Mouse (Mus musculus) duodenum, adult 2 months (tissue): Measurements from ENCODE around the gene Csde1. TPM values are rescaled to one million over a fixed set of nuclear protein-coding genes. Genes with fewer than 3 reads are reported as not detected.

Experiments
- polyA plus RNA-seq: library from polyadenylated mRNA; depleted of rRNA; stranded (reverse); fragments of >200 nt; gene quantifications from 2 replicates; pipeline ENCODE4 v1.2.3, GENCODE M21; 2012; ENCODE audit warnings: low replicate concordance; rRNA removed

Gene Csde1
- 3.5 and 3.6 TPM in 2 replicates for polyA plus RNA-seq

DNA sequence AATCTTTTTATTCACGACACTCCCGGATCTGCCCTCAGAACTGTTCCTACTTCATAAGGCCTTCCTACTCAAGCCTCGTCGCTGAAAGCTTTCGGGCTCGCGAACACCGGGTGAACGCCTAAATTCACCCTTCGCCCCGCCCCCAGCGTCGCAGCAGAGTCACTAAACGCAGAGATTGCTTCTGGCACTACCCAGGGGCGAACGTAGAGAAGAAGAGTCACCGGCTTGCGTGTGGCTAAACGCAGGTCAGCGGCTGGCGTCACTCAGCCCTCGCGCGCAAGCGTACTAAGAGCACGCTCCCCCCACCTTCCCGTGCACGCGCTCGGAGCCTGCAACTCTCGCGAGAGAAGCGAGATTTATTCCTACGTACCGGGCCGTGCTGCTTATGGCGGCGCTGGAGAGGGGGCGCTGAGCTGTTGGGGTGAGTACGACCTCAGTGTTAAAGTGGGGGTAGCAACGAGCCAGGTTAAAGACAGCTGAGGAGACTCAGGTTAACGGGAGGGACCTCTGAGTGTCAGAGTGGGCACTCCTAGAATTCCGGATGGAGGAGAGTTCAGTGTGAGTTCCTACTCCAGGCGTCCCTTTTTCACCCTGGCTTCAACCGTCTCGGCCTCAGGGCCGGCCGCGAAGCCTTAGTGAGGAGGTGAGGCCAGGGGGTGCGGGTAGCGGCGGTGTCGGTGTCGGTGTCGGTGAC, at the start of gene Csde1:
TSS of gene Csde1 (plus strand) at position 178 of the 694 bp plus-strand sequence.

DNA sequence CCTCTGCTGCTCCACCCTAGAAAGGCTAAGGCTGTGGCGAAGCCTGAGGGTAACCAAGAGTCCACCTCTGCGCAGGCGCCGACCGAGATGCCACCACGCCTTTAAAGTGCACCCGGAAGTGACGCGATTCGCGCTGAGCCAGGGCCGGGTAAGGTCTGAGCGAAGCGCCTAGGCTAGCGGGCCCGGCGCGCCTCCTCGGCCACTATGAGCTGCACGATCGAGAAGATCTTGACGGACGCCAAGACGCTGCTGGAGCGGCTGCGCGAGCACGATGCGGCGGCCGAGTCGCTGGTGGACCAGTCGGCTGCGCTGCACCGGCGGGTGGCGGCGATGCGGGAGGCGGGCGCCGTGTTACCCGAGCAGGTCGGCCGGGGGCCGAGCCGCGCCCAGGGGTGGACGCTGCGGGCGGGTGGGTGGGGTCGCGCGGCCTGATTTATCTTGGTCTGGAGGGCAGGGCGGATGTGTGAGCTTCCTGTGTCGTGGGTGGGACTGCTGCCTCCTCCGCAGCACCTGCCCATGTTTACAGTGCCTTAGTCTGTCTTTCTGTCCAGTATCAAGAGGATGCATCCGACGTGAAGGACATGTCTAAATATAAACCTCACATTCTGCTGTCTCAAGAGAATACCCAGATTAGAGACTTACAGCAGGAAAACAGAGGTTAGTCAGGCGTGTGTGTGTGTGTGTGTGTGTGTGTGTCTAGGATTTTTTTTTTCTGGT, 24.5 kb upstream of the Csde1 start, which contains the start of gene Sike1:
TSS of gene Sike1 (plus strand) at position 104 of the 717 bp plus-strand sequence.

DNA sequence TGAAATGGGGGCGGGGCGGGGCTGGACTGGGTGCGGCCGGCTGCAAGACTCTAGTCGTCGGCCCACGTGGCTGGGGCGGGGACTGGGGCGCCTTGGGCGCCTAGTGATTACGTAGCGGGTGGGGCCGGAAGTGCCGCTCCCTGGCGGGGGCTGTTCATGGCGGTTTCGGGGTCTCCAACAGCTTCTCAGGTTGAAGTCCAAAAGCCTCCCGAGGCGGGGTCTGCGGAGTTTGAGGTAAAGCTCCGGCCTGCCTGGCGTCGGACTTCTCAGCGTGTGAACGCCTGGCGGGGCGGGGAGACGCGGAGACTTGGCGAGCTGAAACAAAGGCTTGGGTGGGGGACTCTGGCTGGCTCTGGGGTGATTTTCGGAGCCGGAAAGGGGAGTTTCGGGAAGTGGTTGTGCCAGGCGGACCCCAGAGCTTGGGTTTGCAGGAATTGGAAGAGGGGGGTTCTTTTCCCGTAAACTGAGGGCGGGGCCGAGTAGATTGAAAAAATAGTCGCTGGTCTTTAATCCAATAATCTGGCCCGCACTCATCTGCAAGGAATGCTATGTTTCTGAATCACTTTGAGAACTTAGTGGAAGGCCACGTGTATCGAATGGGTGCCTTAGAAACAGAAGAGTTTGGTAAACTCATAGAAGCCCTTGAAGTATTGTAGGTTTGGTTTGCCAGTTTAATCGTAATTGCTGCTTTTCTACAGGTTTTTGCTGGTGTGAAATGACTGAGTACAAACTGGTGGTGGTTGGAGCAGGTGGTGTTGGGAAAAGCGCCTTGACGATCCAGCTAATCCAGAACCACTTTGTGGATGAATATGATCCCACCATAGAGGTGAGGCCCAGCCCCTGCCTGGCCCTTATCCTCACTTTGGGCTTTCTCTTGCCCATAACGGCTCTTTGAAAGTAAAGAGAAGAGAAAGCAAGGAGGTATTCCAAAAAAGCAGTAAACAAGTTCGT, 38.3 kb downstream of the Csde1 start, which contains the start of gene Nras:
TSS of gene Nras (plus strand) at position 79 of the 951 bp plus-strand sequence.

DNA sequence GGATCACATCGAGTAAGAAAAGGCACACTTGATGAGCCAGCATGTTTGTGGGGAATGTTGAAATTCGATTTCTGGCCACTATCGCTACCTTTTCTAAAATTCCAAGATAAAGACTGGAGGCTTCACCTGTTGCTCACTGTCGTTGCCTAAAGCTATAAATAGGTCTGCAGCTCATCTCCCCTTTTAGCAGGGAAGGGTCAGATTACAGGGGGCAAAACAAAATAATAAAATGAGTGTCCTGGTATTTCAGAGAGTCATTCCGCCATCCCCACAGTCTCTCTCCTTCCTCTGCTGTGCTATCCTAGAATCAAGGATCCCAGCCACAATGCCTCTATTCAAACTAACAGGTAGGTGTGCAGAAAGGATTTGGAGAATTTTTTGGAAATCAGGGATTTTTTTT, 53.5 kb downstream of the Csde1 start, which contains the start of gene Ampd1:
TSS of gene Ampd1 (plus strand) at position 244 of the 400 bp plus-strand sequence.

DNA sequence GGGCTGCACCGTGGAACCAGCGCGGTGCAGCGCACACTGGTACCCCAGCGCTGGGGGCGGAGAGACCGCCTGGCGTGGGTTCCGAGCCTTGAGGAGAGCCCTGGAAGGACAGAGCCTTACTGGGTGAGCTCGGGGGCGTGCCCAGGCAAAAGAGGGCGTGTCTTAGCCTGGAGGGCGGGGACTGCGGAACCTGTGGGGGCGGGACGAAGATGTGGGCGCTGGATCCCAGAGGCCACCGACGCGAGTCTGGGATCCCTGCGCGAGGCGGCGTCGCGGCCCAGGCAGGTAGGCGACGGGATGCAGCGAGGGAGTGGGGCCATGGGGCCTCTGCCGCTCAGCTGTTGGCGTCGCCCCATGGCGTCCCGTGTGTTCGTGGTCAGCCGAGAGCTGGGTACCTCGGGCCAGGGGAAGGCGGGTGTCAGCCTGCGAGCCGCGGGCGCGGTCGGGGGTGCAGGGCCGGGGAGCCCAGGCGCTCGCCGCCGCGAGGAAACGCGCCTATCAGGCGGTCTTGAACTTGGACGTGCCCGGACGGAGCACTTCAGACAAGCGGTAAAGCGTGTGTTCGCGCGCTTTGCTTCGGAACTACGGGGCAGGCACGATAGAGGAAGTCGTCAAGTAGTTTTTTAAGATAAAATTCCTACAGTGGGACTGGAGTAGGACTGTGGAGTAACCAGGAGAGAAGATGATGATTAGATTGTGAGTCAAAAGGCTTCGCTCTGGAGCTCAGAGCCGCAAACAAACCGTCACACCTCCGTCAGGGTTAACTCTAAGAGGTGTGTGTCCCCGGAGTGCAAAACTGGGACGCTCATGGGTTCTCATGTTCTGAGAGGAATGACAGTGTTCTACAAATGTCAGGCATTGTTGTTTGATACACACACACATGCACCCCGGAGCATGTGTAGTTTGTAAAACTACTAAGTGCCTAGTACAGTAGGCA, 82.5 kb downstream of the Csde1 start, which contains the start of gene Dennd2c:
TSS of gene Dennd2c (plus strand) at position 151 of the 937 bp plus-strand sequence.

Other genes with a start within 250 kb of the Csde1 start
- gene Tshb, start 237.7 kb upstream of the Csde1 start, polyA plus RNA-seq, result not detected in 2 replicates
- gene Sycp1, start 84.3 kb upstream of the Csde1 start, polyA plus RNA-seq, result not detected in 2 replicates
- not detected in 2 replicates for gene Nr1h5, start 56.3 kb upstream of the Csde1 start, polyA plus RNA-seq
- 9.8 and 11.8 TPM in 2 replicates for gene Sike1, start 24.7 kb upstream of the Csde1 start, polyA plus RNA-seq
- 5.8 and 6.9 TPM in 2 replicates for gene Nras, start 37.9 kb downstream of the Csde1 start, polyA plus RNA-seq
- gene Ampd1, start 53.6 kb downstream of the Csde1 start, polyA plus RNA-seq, result not detected in 2 replicates
- gene Dennd2c, start 82.2 kb downstream of the Csde1 start, polyA plus RNA-seq, result 0.05 and 0.11 TPM in 2 replicates
- gene Bcas2, start 151.2 kb downstream of the Csde1 start, polyA plus RNA-seq, result 6.2 and 11.8 TPM in 2 replicates